8 mouse cellular contexts compared by ENCODE assay signal in the genomic region with DNA sequence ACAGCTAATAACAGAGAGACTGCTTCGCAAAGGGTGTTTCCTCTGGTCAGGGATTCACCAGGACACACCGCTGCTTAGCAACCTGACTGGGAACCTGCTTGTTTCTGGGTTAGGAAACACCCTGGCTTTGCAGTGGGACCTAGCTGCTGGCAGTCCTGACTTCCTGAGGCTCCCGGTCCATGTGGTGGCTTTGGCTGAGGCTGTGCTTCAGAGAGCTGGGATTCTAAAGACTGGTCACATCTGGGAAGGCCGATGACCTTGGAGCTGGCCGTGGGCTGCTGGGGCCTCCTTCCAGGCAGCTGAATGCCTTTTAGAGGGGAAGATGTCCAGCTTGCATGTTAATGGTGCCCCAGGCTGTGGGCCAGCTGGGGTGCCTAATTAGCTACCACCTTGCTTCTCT.
DNase-seq lines count a peak whose midpoint lies in the region; ATAC-seq lines count a peak whose summit lies in the region.

No protein-coding gene starts in this region.

- no peaks in the 10 kb centered on the region for H3K36me3 ChIP-seq in midbrain, embryonic 11.5 days (ENCODE audit: control insufficient read depth, insufficient read depth, low read length)
- H3K36me3 ChIP-seq in midbrain, embryonic 15.5 days (replicated peaks), result no peaks in the 10 kb centered on the region
- H3K36me3 ChIP-seq in stomach, embryonic 15.5 days, result no peaks in the 10 kb centered on the region

- peaks cover 51% of the 10 kb centered on the region for H3K4me1 ChIP-seq in midbrain, embryonic 11.5 days (ENCODE audit: control insufficient read depth, insufficient read depth, low read length)
- H3K4me1 ChIP-seq in midbrain, embryonic 15.5 days, result peaks cover 39% of the 10 kb centered on the region
- peaks cover 44% of the 10 kb centered on the region for H3K4me1 ChIP-seq in stomach, embryonic 15.5 days

- H3K4me2 ChIP-seq in midbrain, embryonic 11.5 days, result no peak overlapping the region; the same call in 1 of the 2 replicates
- no peak overlapping the region for H3K4me2 ChIP-seq in midbrain, embryonic 15.5 days
- peak overlapping the region; percentile 22; the same call in 1 of the 2 replicates for H3K4me2 ChIP-seq in stomach, embryonic 15.5 days

- H3K4me3 ChIP-seq in midbrain, embryonic 11.5 days (ENCODE audit: low read depth, low read length), result no peak overlapping the region
- H3K4me3 ChIP-seq in midbrain, embryonic 15.5 days, result no peak overlapping the region
- peak overlapping the region; percentile 14; the same call in 1 of the 2 replicates for H3K4me3 ChIP-seq in stomach, embryonic 15.5 days (replicated peaks)

- H3K9ac ChIP-seq in midbrain, embryonic 11.5 days (ENCODE audit: low read length), result no peak overlapping the region
- H3K9ac ChIP-seq in midbrain, embryonic 15.5 days, result no peak overlapping the region
- H3K9ac ChIP-seq in stomach, embryonic 15.5 days, result no peak overlapping the region

- WGBS in midbrain, embryonic 11.5 days, result 12% methylated on average over 5 of the region's 5 CpGs
- WGBS in midbrain, embryonic 15.5 days, result 21% methylated on average over 5 of the region's 5 CpGs
- WGBS in stomach, embryonic 15.5 days, result 42% methylated on average over 5 of the region's 5 CpGs

- no peaks in the 10 kb centered on the region for H3K9me3 ChIP-seq in midbrain, embryonic 11.5 days (ENCODE audit: control insufficient read depth, low read length)
- no peaks in the 10 kb centered on the region for H3K9me3 ChIP-seq in midbrain, embryonic 15.5 days
- no peaks in the 10 kb centered on the region for H3K9me3 ChIP-seq in stomach, embryonic 15.5 days

- 0 out of 2 replicates have a peak, but pooled peaks have one; percentile 14 for ATAC-seq in midbrain, embryonic 11.5 days (ENCODE audit: low FRiP score)
- ATAC-seq in midbrain, embryonic 15.5 days (replicated peaks), result no peak
- ATAC-seq in stomach, embryonic 15.5 days (ENCODE audit: insufficient read depth, low FRiP score, low read depth), result no peak

- H3K27me3 ChIP-seq in midbrain, embryonic 11.5 days (ENCODE audit: control insufficient read depth, insufficient read depth, low read length), result peaks cover 4% of the 10 kb centered on the region; the same call in 1 of the 2 replicates
- no peaks in the 10 kb centered on the region for H3K27me3 ChIP-seq in midbrain, embryonic 15.5 days (replicated peaks)
- H3K27me3 ChIP-seq in stomach, embryonic 15.5 days (replicated peaks), result no peaks in the 10 kb centered on the region

- no peak overlapping the region for H3K27ac ChIP-seq in midbrain, embryonic 11.5 days (ENCODE audit: low read depth, low read length)
- H3K27ac ChIP-seq in midbrain, embryonic 15.5 days, result no peak overlapping the region
- H3K27ac ChIP-seq in stomach, embryonic 15.5 days, result peak overlapping the region; percentile 81; the same call in 1 of the 2 replicates

- peak; percentile 42 for DNase-seq in adrenal gland, adult 2 months
- DNase-seq in adrenal gland, adult 8-10 months, result no peak
- no peak for DNase-seq in midbrain, embryonic 11.5 days (ENCODE audit: low spot score, missing footprints)
- peak; percentile 50 to 64 for DNase-seq in kidney, postnatal 25 days
- DNase-seq in left cerebral cortex, adult 9 months (ENCODE audit: low spot score in 2 of 2), result no peak
- no peak for DNase-seq in cerebellum, adult 11 months

Comparison
In these comparisons a context has a peak if more than half of its experiments do, and no peak if none do; other contexts are left out.
1. DNase-seq: peak in adrenal gland, adult 2 months (single experiment) and kidney, postnatal 25 days (2 of 2); none in adrenal gland, adult 8-10 months (single experiment), midbrain, embryonic 11.5 days (single experiment), left cerebral cortex, adult 9 months (0 of 2) and cerebellum, adult 11 months (single experiment).